Mouse (Mus musculus) forebrain, embryonic 11.5 days (tissue): ENCODE measurements around the gene Wnt9a. TPM values are rescaled to one million over a fixed set of nuclear protein-coding genes. Genes with fewer than 3 reads are reported as not detected.

Experiments
- ATAC-seq: fragments of 200-750 bp; cut with Nextera tagmentation; replicated peaks from 2 replicates; pipeline ENCODE4 v1.8.0; 2017; ENCODE audit warnings: moderate TSS enrichment; ENCODE audit not compliant: low FRiP score
- DNase-seq: peaks from one replicate; pipeline ENCODE4 v3.0.0-alpha.2; 2017; ENCODE audit warnings: low spot score
- H3K27ac ChIP-seq: fragments of 300-500 bp; sonication (generic); 2 replicates; pipeline ENCODE4 v1.5.1; 2014; ENCODE audit warnings: low read depth, low read length
- H3K27me3 ChIP-seq: fragments of 300-500 bp; sonication (generic); 2 replicates; pipeline ENCODE4 v1.6.1; 2014; ENCODE audit warnings: mild to moderate bottlenecking, low read length, mixed read lengths; ENCODE audit not compliant: control insufficient read depth, insufficient read depth
- H3K36me3 ChIP-seq: fragments of 300-500 bp; sonication (generic); 2 replicates; pipeline ENCODE4 v1.6.1; 2014; ENCODE audit warnings: mild to moderate bottlenecking, low read length, moderate library complexity, mixed read lengths; ENCODE audit not compliant: control insufficient read depth, insufficient read depth
- H3K4me1 ChIP-seq: fragments of 300-500 bp; sonication (generic); replicated peaks from 2 replicates; pipeline ENCODE4 v1.6.1; 2014; ENCODE audit warnings: low read length, mixed read lengths; ENCODE audit not compliant: control insufficient read depth, insufficient read depth
- H3K4me2 ChIP-seq: fragments of 300-500 bp; sonication (generic); 2 replicates; pipeline ENCODE4 v1.6.1; 2014; ENCODE audit warnings: low read depth, mild to moderate bottlenecking, low read length, moderate library complexity, mixed read lengths; ENCODE audit not compliant: severe bottlenecking
- H3K4me3 ChIP-seq: fragments of 300-500 bp; sonication (generic); 2 replicates; pipeline ENCODE4 v1.5.1; 2014; ENCODE audit warnings: low read depth, low read length
- H3K9ac ChIP-seq: fragments of 300-500 bp; sonication (generic); 2 replicates; pipeline ENCODE4 v1.6.1; 2014; ENCODE audit warnings: low read length
- H3K9me3 ChIP-seq: fragments of 300-500 bp; sonication (generic); 2 replicates; pipeline ENCODE4 v1.6.1; 2016; ENCODE audit warnings: low read length, mixed read lengths; ENCODE audit not compliant: control insufficient read depth
- WGBS: fragments of 180-500 bp; shearing (Covaris S2); extraction: QIAGEN DNeasy Blood & Tissue Kit; methylation state at CpG from one replicate; pipeline ENCODE4 v1.1.7; 2014; 5-methylcytosine and 5-hydroxymethylcytosine counted together
- microRNA-seq: library from miRNA; unstranded; fragments of <30 nt; microRNA quantifications from one replicate; pipeline ENCODE4, GENCODE M21; 2016; ENCODE audit not compliant: insufficient number of aligned reads
- polyA plus RNA-seq: library from polyadenylated mRNA; unstranded; fragments of >200 nt; fragmentation: Nextera tagmentation; extraction: Ambion mirVana; gene quantifications from 2 replicates; pipeline ENCODE4 v1.2.1, GENCODE M21; 2014

Gene Wnt9a
- polyA plus RNA-seq, 1 experiment from 2014 or later = 4.3 TPM

GRCm38 (mm10) chr11:59377999-59378398 lies 71.3 kb downstream of the Wnt9a start:
- no peak for ATAC-seq
- 89% methylated on average over 3 of the region's 3 CpGs for WGBS

GRCm38 (mm10) chr11:59379547-59379946 lies 72.8 kb downstream of the Wnt9a start:
- Histone ChIP-seq H3K36me3 (no peaks in the 10 kb centered on the region), H3K9me3 (no peaks in the 10 kb centered on the region), H3K27ac (no peak overlapping the region), H3K27me3 (no peaks in the 10 kb centered on the region), H3K9ac (no peak overlapping the region), H3K4me3 (no peak overlapping the region), H3K4me1 (peaks cover 1% of the 10 kb centered on the region; the same call in 1 of the 2 replicates), H3K4me2 (no peak overlapping the region)
- ATAC-seq = no peak
- DNase-seq = no peak

More at GRCm38 (mm10) chr11:59377999-59378398, 71.3 kb downstream of the Wnt9a start:
- DNase-seq = no peak
- H3K9me3 ChIP-seq = no peaks in the 10 kb centered on the region
- no peaks in the 10 kb centered on the region for H3K27me3 ChIP-seq
- no peaks in the 10 kb centered on the region for H3K36me3 ChIP-seq
- no peak overlapping the region for H3K4me2 ChIP-seq
- H3K4me3 ChIP-seq = no peak overlapping the region
- no peaks in the 10 kb centered on the region for H3K4me1 ChIP-seq
- H3K27ac ChIP-seq = no peak overlapping the region
- H3K9ac ChIP-seq = no peak overlapping the region

Small RNA genes within 50 kb of the gene (microRNA-seq; reads per million reads assigned to microRNA genes)
- gene Gm24756 = not detected

Other genes starting within 250 kb of the Wnt9a start
- gene Obscn, start 170.5 kb upstream of the Wnt9a start, polyA plus RNA-seq = 0.04 and 0.07 TPM in 2 replicates
- 2.4 and 3.2 TPM in 2 replicates for gene Iba57, start 143.2 kb upstream of the Wnt9a start, polyA plus RNA-seq
- gene Gjc2, start 123.7 kb upstream of the Wnt9a start, polyA plus RNA-seq = 0.08 TPM in 1 of 2 replicates, not detected in the other
- gene Guk1, start 114.7 kb upstream of the Wnt9a start, polyA plus RNA-seq = 90.3 and 95.7 TPM in 2 replicates
- gene Mrpl55, start 104.4 kb upstream of the Wnt9a start, polyA plus RNA-seq = 94.3 and 103 TPM in 2 replicates
- gene 2310033P09Rik, start 98.6 kb upstream of the Wnt9a start, polyA plus RNA-seq = 36.6 and 41.0 TPM in 2 replicates
- gene Arf1, start 78.7 kb upstream of the Wnt9a start, polyA plus RNA-seq = 577 and 597 TPM in 2 replicates
- gene Wnt3a, start 16.2 kb upstream of the Wnt9a start, polyA plus RNA-seq = 4.9 and 5.9 TPM in 2 replicates
- gene Prss38, start 68.7 kb downstream of the Wnt9a start, polyA plus RNA-seq = not detected in 2 replicates
- gene Jmjd4, start 143.1 kb downstream of the Wnt9a start, polyA plus RNA-seq = 17.8 and 20.5 TPM in 2 replicates
- 130 and 137 TPM in 2 replicates for gene Snap47, start 144.3 kb downstream of the Wnt9a start, polyA plus RNA-seq
- gene Zfp867, start 165.5 kb downstream of the Wnt9a start, polyA plus RNA-seq = 11.9 and 13.0 TPM in 2 replicates
- gene Zkscan17, start 219.8 kb downstream of the Wnt9a start, polyA plus RNA-seq = 36.6 and 39.4 TPM in 2 replicates
- gene Nlrp3, start 234.6 kb downstream of the Wnt9a start, polyA plus RNA-seq = 0.08 and 0.09 TPM in 2 replicates